Comparison of ENCODE assay signal across 29 mouse cellular contexts in genomic region chrX:159971091-159971779, GRCm38 (mm10). TPM values are rescaled to one million over a fixed set of nuclear protein-coding genes. Genes with fewer than 3 reads are reported as not detected.
A peak's percentile ranks its signal among the peaks of the same experiment; 100 is the strongest.
DNase-seq lines count a peak whose midpoint lies in the region; ATAC-seq and TF ChIP-seq lines count a peak whose summit lies in the region.
"Had no signal": no experiment of that assay in that cellular context is flagged by ENCODE, and none has a peak within 500 bp of the region (broad histone marks: within the 10 kb centered on the region; RNA-seq: fewer than 3 reads in every experiment).

No protein-coding gene starts in this region.

- intact Hi-C loops in gastrocnemius, postnatal 14 days (cut with DNase I; ENCODE audit: low total_unique reads) = no loop called here

- no peak overlapping the region for H3K27ac ChIP-seq in intestine, embryonic 15.5 days
- H3K27ac ChIP-seq in kidney, embryonic 16.5 days (ENCODE audit: low read length) = no peak overlapping the region
- no peak overlapping the region for H3K27ac ChIP-seq in cerebellum, adult 2 months (ENCODE audit: insufficient read depth, low read length)
- H3K27ac ChIP-seq: embryonic facial prominence, embryonic 10.5 days; embryonic facial prominence, embryonic 15.5 days; forebrain, embryonic 12.5 days; heart, embryonic 10.5 days; heart, embryonic 15.5 days; hindbrain, embryonic 13.5 days; liver, embryonic 15.5 days; lung, embryonic 15.5 days; midbrain, embryonic 10.5 days; midbrain, embryonic 15.5 days; neural tube, embryonic 15.5 days had no signal

- TF ChIP-seq POLR2A in cerebellum, adult 2 months (IDR thresholded peaks at IDR 0.05; ENCODE audit: borderline replicate concordance, insufficient read depth, low read length) = no peak

- 58% methylated on average over 3 of the region's 3 CpGs for WGBS in intestine, embryonic 15.5 days
- WGBS in kidney, embryonic 16.5 days = 69% methylated on average over 3 of the region's 3 CpGs
- WGBS in cerebellum, adult 2 months = 86% methylated on average over 3 of the region's 3 CpGs

- TF ChIP-seq CTCF in cerebellum, adult 2 months (IDR thresholded peaks at IDR 0.05; ENCODE audit: borderline replicate concordance, insufficient read depth, low read depth, low read length) = no peak

- peak; percentile 26 for DNase-seq in kidney, adult 18-20 months
- DNase-seq in kidney, postnatal 36 days = peak; percentile 47 to 51
- no peak for DNase-seq in cerebellum, adult 2 months
- DNase-seq in testis, postnatal 14 days (ENCODE audit: low spot score) = no peak
- no peak for DNase-seq in gastrocnemius, postnatal 14 days
- DNase-seq: adrenal gland, postnatal 36 days; cerebellum, adult 8-10 months; cerebellum, postnatal 25 days; forebrain, postnatal 0 days; heart, postnatal 36 days; layer of hippocampus, adult 9-11 months; liver; right cerebral cortex, adult 18-20 months; spleen, adult 18-20 months; thymus, adult 18-20 months; thymus, postnatal 36 days had no signal

- no peaks in the 10 kb centered on the region for H3K9me3 ChIP-seq in intestine, embryonic 15.5 days
- H3K9me3 ChIP-seq in kidney, embryonic 16.5 days (ENCODE audit: low read length) = no peaks in the 10 kb centered on the region
- H3K9me3 ChIP-seq: embryonic facial prominence, embryonic 10.5 days; embryonic facial prominence, embryonic 15.5 days; forebrain, embryonic 12.5 days; heart, embryonic 10.5 days; heart, embryonic 15.5 days; hindbrain, embryonic 13.5 days; liver, embryonic 15.5 days; lung, embryonic 15.5 days; midbrain, embryonic 10.5 days; midbrain, embryonic 15.5 days; neural tube, embryonic 15.5 days had no signal

- ATAC-seq in intestine, embryonic 15.5 days = peak; percentile 86
- peak; percentile 70; the same call in 1 of the 2 replicates for ATAC-seq in kidney, embryonic 16.5 days (ENCODE audit: low FRiP score, low TSS enrichment)
- ATAC-seq: forebrain, postnatal 0 days; midbrain, embryonic 15.5 days had no signal

- no peaks in the 10 kb centered on the region for H3K4me1 ChIP-seq in intestine, embryonic 15.5 days (replicated peaks)
- H3K4me1 ChIP-seq in kidney, embryonic 16.5 days (ENCODE audit: insufficient read depth, low read length) = no peaks in the 10 kb centered on the region
- no peaks in the 10 kb centered on the region for H3K4me1 ChIP-seq in cerebellum, adult 2 months (ENCODE audit: control insufficient read depth, insufficient read depth, low read length)
- H3K4me1 ChIP-seq: embryonic facial prominence, embryonic 10.5 days; embryonic facial prominence, embryonic 15.5 days; forebrain, embryonic 12.5 days; heart, embryonic 10.5 days; heart, embryonic 15.5 days; hindbrain, embryonic 13.5 days; liver, embryonic 15.5 days; lung, embryonic 15.5 days; midbrain, embryonic 10.5 days; midbrain, embryonic 15.5 days; neural tube, embryonic 15.5 days had no signal

- no peak overlapping the region for H3K9ac ChIP-seq in intestine, embryonic 15.5 days
- no peak overlapping the region for H3K9ac ChIP-seq in kidney, embryonic 16.5 days (replicated peaks; ENCODE audit: low read length)
- H3K9ac ChIP-seq: embryonic facial prominence, embryonic 15.5 days; forebrain, embryonic 12.5 days; forebrain, postnatal 0 days; heart, embryonic 15.5 days; hindbrain, embryonic 13.5 days; liver, embryonic 15.5 days; lung, embryonic 15.5 days; midbrain, embryonic 15.5 days; neural tube, embryonic 15.5 days had no signal

- no peak overlapping the region for H3K4me3 ChIP-seq in intestine, embryonic 15.5 days (replicated peaks)
- no peak overlapping the region for H3K4me3 ChIP-seq in kidney, embryonic 16.5 days (ENCODE audit: low read length)
- H3K4me3 ChIP-seq in cerebellum, adult 2 months (replicated peaks; ENCODE audit: insufficient read depth, low read depth, low read length) = no peak overlapping the region
- H3K4me3 ChIP-seq: embryonic facial prominence, embryonic 10.5 days; embryonic facial prominence, embryonic 15.5 days; forebrain, embryonic 12.5 days; heart, embryonic 10.5 days; heart, embryonic 15.5 days; hindbrain, embryonic 13.5 days; liver, embryonic 15.5 days; lung, embryonic 15.5 days; midbrain, embryonic 10.5 days; midbrain, embryonic 15.5 days; neural tube, embryonic 15.5 days had no signal

- no peak overlapping the region for H3K4me2 ChIP-seq in intestine, embryonic 15.5 days (replicated peaks)
- H3K4me2 ChIP-seq in kidney, embryonic 16.5 days (replicated peaks; ENCODE audit: low read depth, low read length) = no peak overlapping the region
- H3K4me2 ChIP-seq: embryonic facial prominence, embryonic 15.5 days; forebrain, embryonic 12.5 days; heart, embryonic 15.5 days; hindbrain, embryonic 13.5 days; liver, embryonic 15.5 days; lung, embryonic 15.5 days; midbrain, embryonic 15.5 days; neural tube, embryonic 15.5 days had no signal

- no peaks in the 10 kb centered on the region for H3K27me3 ChIP-seq in intestine, embryonic 15.5 days (replicated peaks)
- peaks cover 2% of the 10 kb centered on the region; the same call in 1 of the 2 replicates for H3K27me3 ChIP-seq in kidney, embryonic 16.5 days (ENCODE audit: insufficient read depth, low read length)
- no peaks in the 10 kb centered on the region for H3K27me3 ChIP-seq in cerebellum, adult 2 months (ENCODE audit: control insufficient read depth, insufficient read depth, low read length)
- H3K27me3 ChIP-seq: heart, embryonic 15.5 days; liver, embryonic 15.5 days; neural tube, embryonic 15.5 days had no signal

- H3K36me3 ChIP-seq in intestine, embryonic 15.5 days = no peaks in the 10 kb centered on the region
- H3K36me3 ChIP-seq in kidney, embryonic 16.5 days (ENCODE audit: insufficient read depth, low read length) = no peaks in the 10 kb centered on the region
- H3K36me3 ChIP-seq: embryonic facial prominence, embryonic 10.5 days; embryonic facial prominence, embryonic 15.5 days; forebrain, embryonic 12.5 days; hindbrain, embryonic 13.5 days; liver, embryonic 15.5 days; lung, embryonic 15.5 days; midbrain, embryonic 10.5 days; midbrain, embryonic 15.5 days; neural tube, embryonic 15.5 days had no signal

RNA-seq across cellular contexts. Expression of gene Map3k15, which starts 17.0 kb away (rescaled TPM):
- polyA plus RNA-seq in intestine, embryonic 15.5 days (2015; fragmentation: Nextera tagmentation; extraction: Ambion mirVana) = 0.57 and 0.64 TPM in 2 replicates
- 0.39 and 0.45 TPM in 2 replicates for polyA plus RNA-seq in kidney, embryonic 16.5 days (2015; fragmentation: Nextera tagmentation; extraction: Ambion mirVana)
- 0.41 and 0.57 TPM in 2 replicates for polyA plus RNA-seq in cerebellum, adult 2 months (2012; rRNA removed)
- total RNA-seq in gastrocnemius, postnatal 14 days (2021) = under 1 TPM; 0.16 to 0.40 TPM

Comparison
In these comparisons a context has a peak if more than half of its experiments do, and no peak if none do; other contexts are left out.
1. DNase-seq: peak in kidney, adult 18-20 months (single experiment) and kidney, postnatal 36 days (2 of 2); none in cerebellum, adult 2 months (0 of 2), testis, postnatal 14 days (single experiment) and gastrocnemius, postnatal 14 days (single experiment).